Mouse (Mus musculus) cerebellum, postnatal 25 days (tissue): ENCODE data around the gene Cphx1.
"Not testable (repeated sequence)": the region's sequence is repeated elsewhere in the genome, so short reads cannot be mapped to it uniquely, and the experiment has no call there.

Experiments used
- DNase-seq, 2 experiments: peaks; one replicate each; pipeline ENCODE4 v3.0.0; 2021; ENCODE audit warnings: mixed read lengths in 2 of 2

The Cphx1 gene

DNA sequence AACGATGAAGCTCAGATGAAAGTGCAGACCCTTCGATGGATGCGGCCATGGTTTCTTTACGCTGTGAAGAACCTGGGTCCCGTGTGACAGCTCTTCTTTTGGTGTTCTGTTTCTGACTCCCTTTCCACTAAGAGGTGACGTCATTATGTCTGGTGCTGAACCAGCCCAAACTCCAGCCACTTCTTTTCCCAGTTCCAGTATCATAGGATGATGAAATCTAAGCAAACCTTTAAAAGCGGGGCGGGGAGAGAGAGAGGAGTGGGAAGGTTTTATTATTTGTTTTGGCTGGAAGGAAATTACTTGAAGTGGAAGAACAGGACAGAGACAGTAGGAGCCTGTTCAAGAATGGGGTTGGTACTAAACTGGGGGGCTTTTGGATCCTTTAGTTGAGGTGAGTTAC, at the start of gene Cphx1:
Gene Cphx1 (plus strand): TSS at position 301 of the 400 bp plus-strand sequence.
- DNase-seq = not testable (repeated sequence)

DNA sequence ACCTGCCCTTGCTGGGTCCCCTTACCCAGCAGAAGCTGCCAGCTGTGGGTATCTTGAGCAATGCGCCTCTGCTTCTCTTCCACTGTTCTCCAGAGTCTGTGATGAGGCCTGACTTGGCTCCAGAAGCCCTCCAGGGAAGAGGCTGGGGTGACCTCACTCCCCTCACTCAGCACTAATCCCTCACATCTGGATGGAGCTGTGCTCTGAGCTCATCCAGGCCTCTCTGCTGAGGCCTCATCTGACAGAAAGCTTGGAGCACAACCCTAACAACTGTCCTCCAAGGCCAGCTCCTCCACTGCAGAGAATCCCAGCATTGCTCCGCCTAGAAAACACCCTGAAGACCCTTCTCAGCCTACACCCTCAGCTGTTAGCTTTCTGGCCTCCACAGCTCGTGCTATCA, 43.5 kb upstream of the Cphx1 start:
- DNase-seq = not testable (repeated sequence)

DNA sequence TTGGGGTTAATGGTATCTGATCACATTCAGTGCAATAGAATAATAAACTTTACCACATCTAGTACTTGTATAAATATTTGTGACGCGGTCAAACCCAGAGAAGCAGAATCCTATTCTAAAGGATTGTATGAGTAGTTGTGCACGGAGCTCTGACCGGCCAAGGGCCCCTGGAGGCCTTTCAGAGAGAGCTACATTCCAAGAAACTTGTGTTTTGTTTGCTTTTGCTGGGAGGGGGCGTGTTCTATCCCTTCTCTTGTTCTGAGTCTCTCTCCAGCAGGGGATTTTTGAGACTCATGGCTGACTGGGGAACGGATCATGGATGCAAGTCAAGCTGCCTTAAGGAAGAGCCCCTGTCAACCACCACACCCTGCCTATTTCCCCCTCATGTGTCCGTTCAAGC, 42.4 kb upstream of the Cphx1 start:
- not testable (repeated sequence) for DNase-seq

DNA sequence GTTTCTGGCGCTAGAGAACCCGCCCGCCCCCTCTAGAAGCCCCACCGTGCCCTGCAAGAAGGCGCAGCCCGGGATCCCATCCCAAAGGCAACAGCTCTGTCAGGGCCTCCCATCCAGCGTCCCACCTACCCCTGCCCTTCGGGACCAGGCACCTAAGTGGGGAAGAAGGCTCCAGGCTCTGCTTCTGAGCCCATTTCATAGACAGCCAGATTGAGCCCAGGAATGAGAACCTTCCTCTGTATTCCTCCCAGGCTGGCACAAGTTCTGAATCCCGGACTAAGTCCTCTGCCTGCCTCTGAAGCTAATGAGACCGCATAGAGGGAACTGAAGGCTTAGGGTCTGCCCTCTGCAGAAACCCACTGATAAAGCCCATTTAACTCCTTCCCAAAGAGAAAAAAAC, 35.1 kb upstream of the Cphx1 start, which contains the start of gene Plac9a:
Gene Plac9a (minus strand): TSS at position 101 of the 400 bp plus-strand sequence.
- not testable (repeated sequence) for DNase-seq

DNA sequence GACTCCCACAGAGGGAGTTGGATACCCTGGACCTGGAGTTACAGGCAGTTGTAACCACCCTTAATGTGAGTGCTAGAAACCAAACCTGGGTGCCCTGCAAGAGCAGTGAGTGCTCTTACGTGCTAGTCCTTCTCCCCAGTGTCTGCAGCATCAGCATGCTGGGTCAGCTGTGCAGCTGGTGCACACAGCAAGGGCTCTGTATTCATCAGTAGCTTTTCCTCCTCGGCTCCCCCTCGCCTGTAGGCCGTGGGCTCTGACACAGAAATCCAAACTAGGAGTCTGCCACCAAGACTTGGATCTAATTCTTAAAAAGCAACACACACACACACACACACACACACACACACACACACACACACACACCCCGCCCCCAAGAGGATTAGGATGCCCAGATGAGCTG, 32.9 kb upstream of the Cphx1 start:
- peak in 1 of 2 experiments; percentile 0 for DNase-seq

DNA sequence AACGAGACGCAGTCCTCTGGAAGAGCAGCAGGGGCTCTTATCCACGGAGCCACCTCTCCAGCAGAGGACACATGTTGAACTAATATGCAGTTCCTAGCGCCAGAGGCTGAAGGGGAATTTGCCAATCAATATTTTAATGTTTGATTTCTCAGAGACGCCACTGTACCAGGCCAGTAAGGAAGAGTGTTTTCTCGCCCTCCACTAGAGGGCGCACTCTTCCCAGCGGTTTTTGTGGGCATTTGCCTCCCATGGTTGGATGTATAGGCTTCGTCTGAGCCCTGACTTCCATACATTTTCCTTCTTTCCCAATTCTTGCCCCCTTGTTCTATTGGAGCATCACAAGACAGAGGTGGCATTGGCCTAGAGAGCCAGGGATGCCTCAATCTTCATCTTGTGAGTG, 30.8 kb upstream of the Cphx1 start:
- DNase-seq = not testable (repeated sequence)

DNA sequence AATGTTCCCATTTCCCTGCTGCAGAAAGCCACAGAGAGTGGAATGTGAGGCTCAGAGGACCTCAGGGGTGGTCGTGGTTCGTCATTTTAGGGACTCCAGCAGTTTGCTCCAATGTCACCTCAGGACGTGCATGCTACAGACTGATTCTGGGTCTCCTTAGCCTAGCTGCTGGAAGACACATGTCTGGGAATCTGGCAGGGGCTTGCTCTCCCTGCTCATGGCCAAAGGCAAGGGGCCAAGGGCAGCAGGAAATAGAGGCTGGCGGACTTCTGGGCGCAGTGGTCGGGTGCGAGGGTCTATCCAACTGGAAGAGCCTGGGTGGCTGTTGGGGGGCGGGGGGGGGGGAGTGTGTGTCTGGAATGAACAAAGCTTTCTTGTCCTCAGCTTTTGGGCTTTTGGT, 29.1 kb upstream of the Cphx1 start:
- not testable (repeated sequence) for DNase-seq

DNA sequence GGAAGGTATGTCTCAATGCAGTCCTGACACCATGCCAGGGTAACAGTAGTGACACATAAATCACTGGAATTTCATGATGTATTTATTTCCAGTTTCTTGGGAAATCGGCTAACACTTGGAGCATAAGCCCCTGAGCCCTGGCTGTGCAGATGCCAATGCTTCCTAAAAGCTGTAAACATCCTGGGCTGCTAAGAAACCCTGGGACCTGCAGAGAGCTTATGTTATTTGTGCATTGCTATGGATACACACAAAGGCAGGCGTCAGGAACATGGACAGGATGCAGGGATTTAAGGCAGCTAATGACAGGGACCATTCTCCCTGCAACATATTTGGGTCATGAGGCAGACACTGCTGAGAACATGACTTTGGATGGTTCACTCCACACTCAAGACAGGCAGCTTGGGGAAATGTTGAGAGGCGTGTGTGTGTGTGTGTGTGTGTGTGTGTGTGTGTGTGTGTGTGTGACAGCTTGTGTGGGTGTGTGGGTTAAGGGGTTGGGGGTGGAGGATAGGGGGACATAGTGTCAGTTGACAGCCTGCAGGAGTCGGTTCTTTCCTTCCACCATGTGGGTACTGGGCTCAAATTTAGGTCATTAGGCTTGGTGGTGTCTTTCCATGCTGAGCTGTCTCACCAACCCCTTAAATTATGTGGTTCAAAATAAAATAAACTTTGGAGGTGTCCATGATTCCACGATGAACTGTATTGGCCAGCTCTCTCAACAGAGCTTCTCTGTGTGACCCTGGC, 19.5 kb upstream of the Cphx1 start:
- DNase-seq = not testable (repeated sequence)

DNA sequence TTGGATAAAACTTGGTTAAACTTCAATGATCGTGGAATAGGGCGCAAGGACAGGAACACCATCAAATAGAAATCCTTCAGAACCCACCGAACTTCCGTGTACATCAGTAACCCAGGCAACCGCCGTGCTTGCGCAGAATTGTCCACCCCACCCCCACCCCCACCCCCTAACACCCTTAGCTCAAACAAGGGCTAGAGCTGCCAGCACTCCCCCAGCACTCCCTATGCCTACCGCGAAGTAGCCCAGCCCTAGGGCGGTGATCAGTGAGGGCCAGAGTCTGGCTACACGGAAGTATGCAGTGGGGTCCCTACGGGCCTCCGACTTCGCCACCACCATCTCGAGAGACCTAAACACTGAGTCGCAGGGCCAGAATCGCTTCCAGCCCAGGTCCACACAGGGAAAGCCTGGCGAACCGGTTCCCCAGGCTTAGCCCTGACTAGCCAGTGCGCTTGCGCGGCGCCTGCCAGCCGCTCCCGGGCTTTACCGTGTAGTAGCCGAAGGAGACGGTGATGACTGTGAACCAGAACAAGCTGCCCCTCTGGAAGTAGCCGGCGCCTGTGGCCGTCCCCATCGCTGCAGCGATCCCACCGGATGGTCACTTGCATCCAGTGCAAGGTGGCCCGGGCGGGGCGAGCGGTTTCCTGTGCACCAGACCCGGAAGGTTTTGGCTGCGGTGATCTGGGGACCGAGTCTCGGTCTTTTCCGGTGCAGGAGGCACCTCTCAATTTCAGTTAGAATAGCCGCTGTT, 11.1 kb upstream of the Cphx1 start:
- DNase-seq = not testable (repeated sequence)

DNA sequence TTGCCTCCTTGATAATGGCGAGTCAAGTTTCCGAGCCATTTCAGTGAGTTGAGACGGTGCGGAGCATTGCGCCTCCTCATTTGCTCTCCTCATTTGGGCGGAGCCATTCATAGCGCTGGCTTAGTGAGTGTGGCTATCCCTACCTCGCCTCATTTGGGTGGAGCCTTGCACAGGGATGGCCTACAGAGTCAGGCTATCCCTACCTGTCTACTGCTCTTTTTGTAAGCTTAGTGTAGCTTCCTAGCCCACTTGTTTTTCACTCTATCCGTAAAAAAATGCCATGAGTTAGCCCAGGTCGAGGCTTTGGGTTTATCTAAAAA, 10.6 kb upstream of the Cphx1 start, which contains the start of gene Tmem254a:
Gene Tmem254a (minus strand): TSS at position 111 of the 320 bp plus-strand sequence.
- not testable (repeated sequence) for DNase-seq

DNA sequence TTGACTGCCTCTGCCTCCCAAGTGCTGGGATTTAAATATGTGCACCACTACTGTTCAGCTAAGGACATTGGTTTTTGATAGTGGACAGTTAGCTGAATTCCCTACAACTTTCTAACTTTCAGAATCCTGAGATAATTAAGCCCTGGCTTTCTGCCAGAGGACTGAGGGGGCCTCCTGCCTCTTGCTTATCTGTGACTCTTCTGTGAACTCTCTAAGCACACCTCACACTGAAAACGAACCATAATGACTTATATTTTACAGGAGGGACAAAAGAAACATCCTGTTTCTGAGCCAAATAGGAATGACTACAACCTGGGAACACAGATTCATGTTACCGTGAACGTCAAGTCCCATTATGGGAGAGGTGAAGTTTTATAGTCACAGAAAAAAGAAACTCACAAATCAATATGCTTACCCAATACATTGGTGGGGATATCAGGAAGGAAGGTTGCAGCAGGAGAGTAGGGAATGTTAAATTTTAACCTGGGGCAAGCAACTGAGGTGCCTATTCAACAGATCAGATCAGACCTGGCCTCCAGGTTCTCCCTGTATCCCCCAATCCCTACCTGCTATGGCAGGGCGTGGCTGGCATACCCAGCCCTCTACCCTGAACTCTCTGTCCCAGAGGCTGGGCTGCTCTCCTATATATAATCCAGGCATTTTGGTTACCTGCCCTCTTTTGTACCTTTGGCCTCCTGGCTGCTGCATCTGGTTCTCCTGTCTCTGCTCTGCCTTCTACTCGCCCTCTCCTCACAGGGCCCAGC, 1.1 kb upstream of the Cphx1 start:
- DNase-seq = not testable (repeated sequence)

DNA sequence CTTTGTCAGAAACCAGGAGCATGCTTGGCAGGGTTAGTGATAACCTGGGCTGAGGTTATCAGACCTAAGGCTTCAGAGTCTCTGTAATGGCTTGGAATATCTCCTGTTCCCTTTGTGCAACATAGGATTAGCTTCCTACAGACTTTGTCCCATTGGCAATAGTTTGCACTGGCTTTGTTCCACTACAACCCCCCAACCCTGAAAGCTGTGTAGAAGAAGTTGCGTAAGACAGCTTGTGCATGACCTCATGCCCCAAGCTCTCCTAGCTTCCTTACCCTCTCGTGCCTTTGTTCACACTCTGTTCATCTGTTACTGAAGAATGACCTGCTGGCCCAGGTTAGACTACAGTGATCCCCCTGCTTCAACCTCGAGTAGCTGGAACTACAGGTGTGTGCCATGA, 19.8 kb downstream of the Cphx1 start:
- not testable (repeated sequence) for DNase-seq

DNA sequence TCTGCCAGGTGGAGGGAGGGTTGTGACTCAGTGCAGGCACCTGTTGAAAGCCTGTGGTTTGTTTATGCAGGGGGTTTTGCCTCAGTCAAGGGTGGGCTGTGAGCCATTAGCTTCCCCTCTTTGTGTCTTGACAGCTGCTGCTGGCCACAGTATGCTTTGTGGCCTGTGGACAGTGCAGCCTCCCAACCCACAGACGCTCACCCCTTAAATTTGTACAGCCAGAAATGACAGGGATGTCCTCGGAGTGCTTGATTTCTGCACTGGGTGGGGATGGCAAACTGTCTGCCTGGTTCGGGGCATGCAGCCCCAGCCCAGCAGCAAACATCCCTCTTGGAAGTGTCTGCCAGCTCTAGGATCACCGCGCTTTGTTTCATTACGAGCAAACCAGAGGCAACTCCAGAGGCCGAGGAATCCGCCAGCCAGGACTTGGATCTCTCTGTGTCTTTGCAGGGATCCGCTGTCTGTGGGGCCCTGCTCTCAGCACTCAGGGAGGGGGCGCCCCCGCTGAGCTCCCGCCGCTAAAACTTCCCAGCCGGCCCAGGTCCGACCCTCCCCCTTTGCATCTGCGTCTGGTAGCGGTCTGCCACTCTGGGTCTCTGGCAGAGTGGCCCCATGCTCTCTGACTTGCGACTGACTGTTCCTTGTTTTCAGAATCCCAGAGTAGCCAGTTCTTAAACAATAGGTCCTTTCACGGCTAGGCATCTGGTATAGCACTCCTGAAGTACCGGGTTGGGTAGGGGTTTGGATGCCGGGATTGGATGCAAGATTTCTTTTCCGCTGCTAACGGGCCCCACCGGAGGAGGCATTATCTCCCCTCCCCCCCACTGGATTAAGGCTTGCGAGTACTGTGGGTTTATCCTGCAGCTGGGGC, 40.5 kb downstream of the Cphx1 start, which contains the start of gene Duxbl1:
Gene Duxbl1 (plus strand): TSS at position 207 of the 871 bp plus-strand sequence.
- DNase-seq = not testable (repeated sequence)

DNA sequence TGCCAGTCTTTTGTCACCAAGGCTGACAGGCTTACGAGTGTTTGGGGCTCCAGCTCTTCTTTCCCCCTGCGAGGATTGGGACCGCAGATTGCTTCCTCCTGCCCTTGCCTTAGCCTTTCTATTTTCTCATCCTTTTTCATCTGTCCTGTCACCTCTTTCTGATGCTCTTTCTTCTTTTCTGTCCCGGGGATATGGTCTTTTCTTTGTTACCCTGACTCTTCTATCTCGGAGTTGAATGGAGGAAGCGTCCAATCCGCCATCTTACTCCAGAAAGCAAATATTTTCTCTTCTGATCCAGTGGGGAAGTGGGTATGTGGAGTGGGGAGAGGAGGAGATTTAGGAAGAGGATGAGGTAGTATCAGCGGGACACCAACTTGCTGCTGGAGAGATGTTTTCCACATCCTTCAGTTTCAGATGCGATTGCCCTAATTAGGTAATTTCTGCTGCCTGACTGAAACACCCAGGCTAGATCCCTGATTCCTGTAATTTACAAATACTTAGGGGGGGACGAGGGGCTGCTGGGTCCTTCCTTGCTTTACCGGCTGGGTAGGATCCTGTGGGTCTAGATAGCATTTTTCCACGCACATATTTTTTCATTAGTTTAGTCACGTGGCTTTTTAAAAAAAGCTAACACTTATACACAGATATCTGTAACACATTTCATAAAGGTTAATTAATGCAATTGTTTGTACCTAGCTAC, 41.3 kb downstream of the Cphx1 start:
- DNase-seq = peak in 1 of 2 experiments; percentile 1

DNA sequence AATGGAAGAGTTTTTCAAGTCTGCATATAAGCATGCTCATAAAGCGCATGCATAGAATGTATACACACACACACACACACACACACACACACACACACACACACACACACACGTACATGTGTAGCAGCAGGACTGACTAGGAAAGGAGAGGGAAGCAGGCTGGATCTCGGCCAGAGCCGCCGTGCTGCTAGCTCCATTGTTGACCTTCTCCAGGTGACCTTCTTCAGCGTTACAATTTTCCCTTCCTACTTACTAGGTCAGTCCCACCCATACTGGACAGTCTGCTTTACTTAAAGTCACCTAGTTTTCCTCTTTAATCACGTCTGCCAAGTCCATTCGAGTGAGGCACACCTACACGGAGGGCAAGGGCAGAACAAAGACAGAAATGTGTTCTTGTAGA, 43.8 kb downstream of the Cphx1 start:
- DNase-seq = peak; percentile 1 to 3
